Mouse (Mus musculus): Measurements from ENCODE around the gene Pla2g3. TPM values are rescaled to one million over a fixed set of nuclear protein-coding genes. Genes with fewer than 3 reads are reported as not detected.

Pla2g3 gene
- total RNA-seq, 1 experiment: not detected

DNA sequence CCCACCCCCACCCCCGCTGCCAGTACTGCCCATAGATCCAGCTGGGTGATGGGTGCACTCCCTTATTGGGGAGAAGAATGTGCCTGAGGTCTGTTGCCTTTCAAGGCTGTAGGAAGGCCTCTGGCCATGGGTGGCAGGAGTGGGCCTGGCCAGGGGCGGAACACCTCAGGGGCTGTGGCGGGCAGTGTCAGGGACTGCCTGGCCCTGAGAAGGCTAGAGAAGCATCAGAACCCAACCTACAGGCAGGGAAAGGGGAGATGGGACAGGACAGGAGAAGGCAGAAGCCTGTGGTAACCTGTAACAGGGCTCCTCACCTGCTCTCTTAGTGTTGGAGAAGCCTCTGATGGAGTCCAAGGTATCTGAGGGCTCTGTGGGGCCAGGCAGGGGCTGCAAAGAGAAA lies 42.6 kb downstream of the Pla2g3 start:
- peaks cover 47% of the 10 kb centered on the region for H3K36me3 ChIP-seq (ENCODE audit: control insufficient read depth, insufficient read depth, low read length, poor library complexity, severe bottlenecking)
- H3K9me3 ChIP-seq (ENCODE audit: control insufficient read depth, insufficient read depth, low read depth, low read length): no peaks in the 10 kb centered on the region
- no peak for TF ChIP-seq ZC3H11A (IDR thresholded peaks at IDR 0.05; ENCODE audit: borderline replicate concordance, low read depth, low read length)
- TF ChIP-seq ZNF384 (IDR thresholded peaks at IDR 0.05; ENCODE audit: low read depth, low read length): no peak
- no peak for TF ChIP-seq CHD2 (IDR thresholded peaks at IDR 0.05; ENCODE audit: low read depth, low read length)
- no peak for TF ChIP-seq MAFK (IDR thresholded peaks at IDR 0.05; ENCODE audit: insufficient read depth, low read depth, low read length)
- TF ChIP-seq HCFC1 (IDR thresholded peaks at IDR 0.05; ENCODE audit: borderline replicate concordance, insufficient read depth, low read length): no peak
- 0 out of 4 replicates have a peak, but pooled peaks cover 2 to 3% of the 10 kb centered on the region in 2 experiments for H3K4me1 ChIP-seq (ENCODE audit: control insufficient read depth in 2 of 2, insufficient read depth in 2 of 2, low read length in 2 of 2, poor library complexity in 1 of 2)
- no peak overlapping the region for H3K4me3 ChIP-seq (ENCODE audit: insufficient read depth in 1 of 2, low read depth in 1 of 2, low read length in 2 of 2, poor library complexity in 1 of 2, severe bottlenecking in 1 of 2)
- in situ Hi-C loops (cut with MboI; ENCODE audit: low sequenced_read_pairs in 2 of 2, unreplicated experiment in 2 of 2): no loop called here
- no peak overlapping the region for H3K27ac ChIP-seq (ENCODE audit: insufficient read depth, low read depth, low read length, poor library complexity, severe bottlenecking)
- no peak overlapping the region for H3K9ac ChIP-seq (ENCODE audit: insufficient read depth, low read depth, low read length, poor library complexity, severe bottlenecking)
- no peak for DNase-seq (ENCODE audit: low read depth, low spot score)

DNA sequence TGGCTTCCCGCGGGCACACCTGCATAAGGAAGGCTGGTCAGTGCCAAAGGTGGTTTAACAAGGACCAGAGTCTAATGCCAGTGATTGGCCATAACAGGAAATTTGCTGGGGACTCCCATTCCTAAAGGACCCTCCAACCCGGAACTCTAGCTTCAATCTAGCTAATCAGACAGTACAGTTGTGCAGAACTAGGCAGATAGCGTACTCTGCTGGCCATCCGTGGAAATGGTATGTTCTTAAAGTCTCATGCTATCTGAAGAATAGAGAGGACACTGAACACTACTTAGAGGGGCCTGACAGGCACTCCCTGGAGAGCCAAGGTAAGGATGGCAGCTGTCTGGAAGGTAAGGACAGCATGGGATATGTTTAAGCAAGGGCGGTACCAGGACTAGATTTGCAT lies 43.5 kb downstream of the Pla2g3 start:
- no peak overlapping the region for H3K27ac ChIP-seq (ENCODE audit: insufficient read depth, low read depth, low read length, poor library complexity, severe bottlenecking)
- H3K9ac ChIP-seq (ENCODE audit: insufficient read depth, low read depth, low read length, poor library complexity, severe bottlenecking): no peak overlapping the region
- no peak overlapping the region for H3K4me3 ChIP-seq (ENCODE audit: insufficient read depth in 1 of 2, low read depth in 1 of 2, low read length in 2 of 2, poor library complexity in 1 of 2, severe bottlenecking in 1 of 2)
- TF ChIP-seq ZC3H11A (IDR thresholded peaks at IDR 0.05; ENCODE audit: borderline replicate concordance, low read depth, low read length) (no peak), MAFK (IDR thresholded peaks at IDR 0.05; ENCODE audit: insufficient read depth, low read depth, low read length) (no peak), HCFC1 (IDR thresholded peaks at IDR 0.05; ENCODE audit: borderline replicate concordance, insufficient read depth, low read length) (no peak), CHD2 (IDR thresholded peaks at IDR 0.05; ENCODE audit: low read depth, low read length) (no peak), ZNF384 (IDR thresholded peaks at IDR 0.05; ENCODE audit: low read depth, low read length) (no peak)
- H3K4me1 ChIP-seq (ENCODE audit: control insufficient read depth in 2 of 2, insufficient read depth in 2 of 2, low read length in 2 of 2, poor library complexity in 1 of 2): peaks cover 2 to 7% of the 10 kb centered on the region in 2 experiments; a peak in 1 of 4 replicates
- DNase-seq (ENCODE audit: low read depth, low spot score): no peak
- H3K9me3 ChIP-seq (ENCODE audit: control insufficient read depth, insufficient read depth, low read depth, low read length): no peaks in the 10 kb centered on the region
- in situ Hi-C loops (cut with MboI; ENCODE audit: low sequenced_read_pairs in 2 of 2, unreplicated experiment in 2 of 2): no loop called here
- peaks cover 42% of the 10 kb centered on the region for H3K36me3 ChIP-seq (ENCODE audit: control insufficient read depth, insufficient read depth, low read length, poor library complexity, severe bottlenecking)

DNA sequence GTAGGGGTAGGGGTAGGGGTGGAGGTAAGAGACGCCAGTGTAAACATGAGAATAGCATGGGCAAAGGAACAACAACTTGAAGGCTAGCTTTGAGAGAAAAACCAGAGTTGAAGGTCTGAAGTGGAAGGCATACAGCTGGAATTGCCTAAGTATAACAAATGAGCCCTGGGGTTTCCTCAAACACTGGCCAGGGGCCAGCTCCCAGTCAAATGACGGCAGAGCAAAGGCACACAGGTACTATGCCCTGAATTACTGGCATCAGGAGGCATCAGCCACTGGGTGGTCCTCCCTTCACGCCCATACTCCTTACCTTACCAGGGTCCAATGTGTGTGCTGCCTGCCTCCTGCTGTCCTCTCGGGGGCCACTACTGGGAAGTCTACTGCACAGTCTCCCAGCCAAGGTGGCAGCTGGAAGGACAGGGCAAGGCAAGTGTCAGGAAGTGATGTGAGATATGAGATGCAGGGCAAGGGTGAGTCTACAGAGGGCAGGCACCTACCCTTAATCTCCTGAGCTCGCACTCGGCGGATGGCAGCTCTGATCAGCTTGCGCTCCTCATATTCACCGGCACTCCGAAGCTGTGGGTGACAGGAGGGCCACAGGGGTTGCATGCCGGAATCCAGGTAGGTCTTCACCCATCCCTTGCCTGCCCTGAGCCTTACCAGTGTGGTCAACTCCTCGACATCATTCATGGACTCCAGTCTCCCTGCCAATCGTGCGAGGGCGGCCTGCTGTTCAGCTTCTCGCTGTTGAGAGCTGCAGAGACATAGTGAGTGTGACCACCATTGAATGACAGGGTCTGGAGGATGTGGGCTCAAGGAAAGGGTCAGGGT lies 44.2 kb downstream of the Pla2g3 start:
- Histone ChIP-seq H3K4me1 (ENCODE audit: control insufficient read depth in 2 of 2, insufficient read depth in 2 of 2, low read length in 2 of 2, poor library complexity in 1 of 2) (peaks cover 2 to 7% of the 10 kb centered on the region in 2 experiments; a peak in 1 of 4 replicates), H3K9me3 (ENCODE audit: control insufficient read depth, insufficient read depth, low read depth, low read length) (no peaks in the 10 kb centered on the region), H3K36me3 (ENCODE audit: control insufficient read depth, insufficient read depth, low read length, poor library complexity, severe bottlenecking) (peaks cover 42% of the 10 kb centered on the region), H3K9ac (ENCODE audit: insufficient read depth, low read depth, low read length, poor library complexity, severe bottlenecking) (no peak overlapping the region), H3K4me3 (ENCODE audit: insufficient read depth in 1 of 2, low read depth in 1 of 2, low read length in 2 of 2, poor library complexity in 1 of 2, severe bottlenecking in 1 of 2) (no peak overlapping the region), H3K27ac (ENCODE audit: insufficient read depth, low read depth, low read length, poor library complexity, severe bottlenecking) (no peak overlapping the region)
- TF ChIP-seq MAFK (IDR thresholded peaks at IDR 0.05; ENCODE audit: insufficient read depth, low read depth, low read length) (no peak), HCFC1 (IDR thresholded peaks at IDR 0.05; ENCODE audit: borderline replicate concordance, insufficient read depth, low read length) (no peak), CHD2 (IDR thresholded peaks at IDR 0.05; ENCODE audit: low read depth, low read length) (no peak), ZC3H11A (IDR thresholded peaks at IDR 0.05; ENCODE audit: borderline replicate concordance, low read depth, low read length) (no peak), ZNF384 (IDR thresholded peaks at IDR 0.05; ENCODE audit: low read depth, low read length) (no peak)
- in situ Hi-C loops (cut with MboI; ENCODE audit: low sequenced_read_pairs in 2 of 2, unreplicated experiment in 2 of 2): no loop called here
- DNase-seq (ENCODE audit: low read depth, low spot score): no peak

DNA sequence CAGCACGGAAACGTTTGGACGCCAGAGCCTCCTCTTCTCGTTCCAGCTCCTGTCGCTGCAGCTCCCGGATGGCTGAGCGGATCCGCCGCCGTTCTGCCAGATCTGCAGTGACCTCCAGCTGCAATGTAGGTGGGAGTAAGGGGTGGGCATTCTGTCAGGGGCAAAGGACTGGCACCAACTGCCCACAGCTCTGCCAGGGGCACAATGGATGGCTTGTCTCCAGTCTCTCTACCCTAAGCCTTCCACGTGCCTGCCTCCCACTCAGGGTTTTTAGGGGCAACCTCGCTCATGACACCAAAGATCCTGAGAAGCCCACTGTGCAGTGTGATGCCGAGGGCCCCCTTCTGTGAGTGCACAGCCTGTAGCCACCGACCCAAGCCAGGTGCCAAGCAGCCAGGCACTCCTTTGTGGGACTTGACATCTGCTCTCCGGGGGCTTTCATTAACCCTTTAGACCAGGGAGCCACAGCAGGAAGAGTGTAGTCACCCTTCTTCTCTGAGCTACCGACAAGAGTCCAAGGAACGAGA lies 45.4 kb downstream of the Pla2g3 start:
- peaks cover 39% of the 10 kb centered on the region for H3K36me3 ChIP-seq (ENCODE audit: control insufficient read depth, insufficient read depth, low read length, poor library complexity, severe bottlenecking)
- no peak for DNase-seq (ENCODE audit: low read depth, low spot score)
- H3K4me1 ChIP-seq (ENCODE audit: control insufficient read depth in 2 of 2, insufficient read depth in 2 of 2, low read length in 2 of 2, poor library complexity in 1 of 2): peaks cover 2 to 13% of the 10 kb centered on the region in 2 experiments; a peak in 2 of 4 replicates
- no peak for TF ChIP-seq MAFK (IDR thresholded peaks at IDR 0.05; ENCODE audit: insufficient read depth, low read depth, low read length)
- no peak for TF ChIP-seq ZC3H11A (IDR thresholded peaks at IDR 0.05; ENCODE audit: borderline replicate concordance, low read depth, low read length)
- no peak for TF ChIP-seq CHD2 (IDR thresholded peaks at IDR 0.05; ENCODE audit: low read depth, low read length)
- TF ChIP-seq ZNF384 (IDR thresholded peaks at IDR 0.05; ENCODE audit: low read depth, low read length): no peak
- no peak for TF ChIP-seq HCFC1 (IDR thresholded peaks at IDR 0.05; ENCODE audit: borderline replicate concordance, insufficient read depth, low read length)
- no peaks in the 10 kb centered on the region for H3K9me3 ChIP-seq (ENCODE audit: control insufficient read depth, insufficient read depth, low read depth, low read length)
- no peak overlapping the region for H3K27ac ChIP-seq (ENCODE audit: insufficient read depth, low read depth, low read length, poor library complexity, severe bottlenecking)
- no peak overlapping the region for H3K4me3 ChIP-seq (ENCODE audit: insufficient read depth in 1 of 2, low read depth in 1 of 2, low read length in 2 of 2, poor library complexity in 1 of 2, severe bottlenecking in 1 of 2)
- no peak overlapping the region for H3K9ac ChIP-seq (ENCODE audit: insufficient read depth, low read depth, low read length, poor library complexity, severe bottlenecking)
- in situ Hi-C loops (cut with MboI; ENCODE audit: low sequenced_read_pairs in 2 of 2, unreplicated experiment in 2 of 2): no loop called here

Data from ES-E14 (cell line).